Mouse (Mus musculus): ENCODE measurements around the gene S1pr2.

GRCm38 (mm10) chr9:20951966-20952519 lies 24.5 kb downstream of the S1pr2 start:
- TF ChIP-seq GATA1 (IDR thresholded peaks at IDR 0.05; ENCODE audit: borderline replicate concordance, low read length) (no peak), FLI1 (IDR thresholded peaks at IDR 0.05; ENCODE audit: low read length) (no peak)

All from megakaryocyte, embryonic 14.5 days (primary cell).